Mouse (Mus musculus): ENCODE data around the gene Adarb1. TPM values are rescaled to one million over a fixed set of nuclear protein-coding genes. Genes with fewer than 3 reads are reported as not detected.

The Adarb1 gene
- polyA plus RNA-seq, 1 experiment from 2014 or later: 4.5 TPM

DNA sequence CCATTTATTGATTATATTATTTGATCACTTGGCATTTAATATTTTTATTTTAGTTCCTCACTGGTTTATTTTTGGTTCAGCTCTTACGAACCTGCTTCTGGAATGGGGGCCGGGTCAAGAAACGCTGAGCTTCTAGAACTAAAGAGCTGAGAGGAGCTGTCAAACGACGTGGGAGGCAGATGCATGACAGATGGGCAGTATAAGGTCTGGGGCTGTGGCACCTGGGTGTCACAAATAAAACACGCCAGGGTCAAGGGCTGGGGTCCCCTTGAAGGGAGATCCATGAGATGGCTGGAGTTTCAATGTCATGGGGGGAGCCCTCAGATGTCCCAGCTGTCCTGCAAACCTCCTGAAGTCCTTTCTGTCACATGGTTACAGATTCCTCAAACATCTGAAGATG, 36.7 kb upstream of the Adarb1 start:
- Histone ChIP-seq H3K9me3 (ENCODE audit: control insufficient read depth, low read length) (no peaks in the 10 kb centered on the region), H3K27me3 (replicated peaks; ENCODE audit: control insufficient read depth, insufficient read depth, low read length) (no peaks in the 10 kb centered on the region), H3K4me1 (replicated peaks; ENCODE audit: control insufficient read depth, insufficient read depth, low read length) (peaks cover 6% of the 10 kb centered on the region; the same call in 1 of the 2 replicates), H3K9ac (ENCODE audit: low read depth, low read length) (no peak overlapping the region), H3K36me3 (ENCODE audit: control insufficient read depth, insufficient read depth, low read length) (no peaks in the 10 kb centered on the region), H3K27ac (ENCODE audit: low read depth, low read length) (no peak overlapping the region), H3K4me3 (ENCODE audit: low read depth, low read length) (no peak overlapping the region), H3K4me2 (no peak overlapping the region)
- WGBS: 75% methylated on average over 6 of the region's 6 CpGs
- ATAC-seq (replicated peaks; ENCODE audit: low FRiP score) (no peak), DNase-seq (ENCODE audit: low spot score) (no peak)

DNA sequence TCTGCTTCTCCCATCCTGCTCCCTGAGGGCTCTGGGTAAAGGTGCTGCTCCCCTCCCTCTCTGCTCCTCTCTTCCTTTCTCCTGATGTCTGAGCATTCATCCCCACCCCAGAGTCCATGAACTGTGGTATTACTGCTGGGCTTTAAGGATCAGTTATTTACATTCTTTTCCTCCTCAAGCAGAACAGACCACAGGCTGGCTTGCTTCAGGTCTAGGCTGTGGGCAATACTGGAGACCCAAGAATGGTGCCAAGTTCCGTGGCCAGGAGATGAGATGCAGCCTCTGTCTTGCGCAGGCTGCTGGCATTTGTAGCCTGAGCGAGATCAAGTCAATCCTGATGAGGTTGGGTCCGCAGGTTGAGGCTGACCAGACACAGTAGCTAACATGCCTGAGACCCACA, 33.8 kb upstream of the Adarb1 start:
- no peaks in the 10 kb centered on the region for H3K36me3 ChIP-seq (ENCODE audit: control insufficient read depth, insufficient read depth, low read length)
- DNase-seq (ENCODE audit: low spot score) (no peak), ATAC-seq (replicated peaks; ENCODE audit: low FRiP score) (no peak)
- no peak overlapping the region for H3K27ac ChIP-seq (ENCODE audit: low read depth, low read length)
- H3K4me3 ChIP-seq (ENCODE audit: low read depth, low read length): no peak overlapping the region
- H3K4me2 ChIP-seq: no peak overlapping the region
- 0 out of 2 replicates have a peak, but pooled peaks cover 5% of the 10 kb centered on the region for H3K27me3 ChIP-seq (replicated peaks; ENCODE audit: control insufficient read depth, insufficient read depth, low read length)
- H3K4me1 ChIP-seq (replicated peaks; ENCODE audit: control insufficient read depth, insufficient read depth, low read length): peaks cover 18% of the 10 kb centered on the region
- no peaks in the 10 kb centered on the region for H3K9me3 ChIP-seq (ENCODE audit: control insufficient read depth, low read length)
- 85% methylated on average over 4 of the region's 4 CpGs for WGBS
- H3K9ac ChIP-seq (ENCODE audit: low read depth, low read length): no peak overlapping the region

DNA sequence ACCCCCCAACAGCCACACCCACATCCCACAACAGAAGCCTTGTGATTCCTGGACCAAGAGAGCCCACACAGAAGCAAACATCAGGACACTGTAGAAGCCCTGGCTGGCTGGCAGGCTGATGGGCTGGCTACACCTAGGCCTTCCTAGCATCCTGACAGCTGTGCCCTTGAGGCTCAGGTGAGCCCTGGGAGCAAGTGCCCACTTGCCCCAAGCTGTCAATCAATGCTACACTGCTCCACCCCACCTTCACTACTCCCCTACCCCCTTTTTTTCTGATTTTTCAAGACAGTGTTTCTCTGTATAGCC, 32.0 kb upstream of the Adarb1 start:
- no peak for DNase-seq (ENCODE audit: low spot score)
- Histone ChIP-seq H3K4me2 (peak overlapping the region; percentile 46; the same call in 1 of the 2 replicates), H3K36me3 (ENCODE audit: control insufficient read depth, insufficient read depth, low read length) (no peaks in the 10 kb centered on the region), H3K9ac (ENCODE audit: low read depth, low read length) (no peak overlapping the region), H3K27ac (ENCODE audit: low read depth, low read length) (no peak overlapping the region; the same call in 1 of the 2 replicates), H3K9me3 (ENCODE audit: control insufficient read depth, low read length) (no peaks in the 10 kb centered on the region; the same call in 1 of the 2 replicates), H3K4me1 (replicated peaks; ENCODE audit: control insufficient read depth, insufficient read depth, low read length) (peaks cover 18% of the 10 kb centered on the region), H3K27me3 (replicated peaks; ENCODE audit: control insufficient read depth, insufficient read depth, low read length) (0 out of 2 replicates have a peak, but pooled peaks cover 5% of the 10 kb centered on the region), H3K4me3 (ENCODE audit: low read depth, low read length) (no peak overlapping the region)
- no peak for ATAC-seq (replicated peaks; ENCODE audit: low FRiP score)

DNA sequence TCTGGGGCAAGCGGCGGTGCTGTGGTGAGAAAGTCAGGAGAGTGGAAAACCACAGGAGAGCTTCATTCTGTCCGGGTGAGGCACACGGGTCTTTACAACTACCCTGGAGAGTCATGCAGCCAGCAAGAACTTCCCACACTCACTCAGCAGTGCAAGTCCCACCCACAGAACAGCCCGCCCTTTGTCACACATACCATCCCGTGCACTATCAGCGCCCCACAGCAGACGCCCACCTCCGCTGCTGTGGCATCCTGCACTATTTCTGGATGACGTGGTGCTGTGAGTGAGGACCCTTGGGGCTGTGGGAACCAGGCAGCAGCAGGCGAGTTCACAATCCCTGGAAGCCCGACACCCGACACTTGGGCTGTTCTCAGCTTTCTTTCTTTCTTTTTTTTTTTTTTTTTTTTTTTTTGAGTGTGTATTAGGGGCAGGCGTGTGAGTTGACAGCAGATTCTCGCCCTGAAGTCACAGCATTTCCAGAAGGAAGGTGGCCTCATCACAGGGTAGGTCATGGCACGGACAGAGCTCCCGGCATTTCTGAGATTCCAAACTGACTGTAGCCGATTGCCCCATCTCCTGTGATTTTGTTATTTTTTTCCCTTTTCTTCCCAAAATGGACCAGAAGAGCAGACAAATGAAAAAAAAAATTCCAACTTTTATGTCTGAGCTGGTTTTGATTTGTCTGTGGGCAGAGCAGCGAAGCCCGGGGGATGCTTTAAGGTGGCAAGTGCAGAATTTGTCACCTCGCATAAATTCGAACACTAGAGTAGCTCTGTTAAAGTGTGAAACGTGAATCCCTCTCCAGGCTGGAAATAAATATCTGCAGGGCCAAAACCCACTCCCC, 31.5 kb upstream of the Adarb1 start:
- Histone ChIP-seq H3K27ac (ENCODE audit: low read depth, low read length) (no peak overlapping the region; the same call in 1 of the 2 replicates), H3K9ac (ENCODE audit: low read depth, low read length) (no peak overlapping the region), H3K36me3 (ENCODE audit: control insufficient read depth, insufficient read depth, low read length) (no peaks in the 10 kb centered on the region), H3K9me3 (ENCODE audit: control insufficient read depth, low read length) (no peaks in the 10 kb centered on the region; the same call in 1 of the 2 replicates), H3K27me3 (replicated peaks; ENCODE audit: control insufficient read depth, insufficient read depth, low read length) (0 out of 2 replicates have a peak, but pooled peaks cover 5% of the 10 kb centered on the region), H3K4me2 (peak overlapping the region; percentile 46), H3K4me1 (replicated peaks; ENCODE audit: control insufficient read depth, insufficient read depth, low read length) (peaks cover 18% of the 10 kb centered on the region), H3K4me3 (ENCODE audit: low read depth, low read length) (no peak overlapping the region)
- ATAC-seq (replicated peaks; ENCODE audit: low FRiP score) (peak; percentile 65), DNase-seq (ENCODE audit: low spot score) (no peak)
- 28% methylated on average over 23 of the region's 23 CpGs for WGBS

DNA sequence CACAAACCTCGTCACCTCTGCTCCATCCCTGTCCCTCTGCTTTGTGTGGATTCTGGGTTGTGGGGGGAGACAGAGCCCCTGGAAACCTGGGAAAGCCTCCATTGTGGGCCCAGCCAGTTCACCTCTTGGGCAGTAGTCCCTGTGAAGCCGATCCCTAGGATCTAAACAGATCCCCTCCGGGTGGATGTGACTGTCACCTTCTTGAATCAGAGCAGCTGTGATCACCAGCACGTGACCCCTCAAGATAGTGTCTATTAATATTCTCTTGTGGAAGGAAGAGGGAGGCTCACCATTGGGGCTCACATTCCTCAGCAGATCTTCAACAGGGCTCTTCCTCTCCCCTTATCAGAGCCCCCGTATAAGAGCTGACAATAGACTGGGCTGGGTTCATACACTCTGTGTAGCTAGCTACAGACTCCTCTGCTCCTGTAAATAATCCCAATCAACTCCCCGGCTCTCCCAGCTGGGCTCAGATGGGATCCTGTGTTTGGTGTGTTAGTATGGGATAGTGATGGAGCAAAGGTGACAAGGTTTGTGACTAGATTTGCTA, 30.7 kb upstream of the Adarb1 start:
- Histone ChIP-seq H3K4me2 (peak overlapping the region; percentile 46), H3K27me3 (replicated peaks; ENCODE audit: control insufficient read depth, insufficient read depth, low read length) (0 out of 2 replicates have a peak, but pooled peaks cover 5% of the 10 kb centered on the region), H3K4me3 (ENCODE audit: low read depth, low read length) (no peak overlapping the region), H3K9me3 (ENCODE audit: control insufficient read depth, low read length) (no peaks in the 10 kb centered on the region; the same call in 1 of the 2 replicates), H3K9ac (ENCODE audit: low read depth, low read length) (no peak overlapping the region), H3K4me1 (replicated peaks; ENCODE audit: control insufficient read depth, insufficient read depth, low read length) (peaks cover 18% of the 10 kb centered on the region), H3K27ac (ENCODE audit: low read depth, low read length) (no peak overlapping the region), H3K36me3 (ENCODE audit: control insufficient read depth, insufficient read depth, low read length) (no peaks in the 10 kb centered on the region)
- DNase-seq (ENCODE audit: low spot score) (no peak), ATAC-seq (replicated peaks; ENCODE audit: low FRiP score) (peak; percentile 70; the same call in 1 of the 2 replicates)
- WGBS: 46% methylated on average over 6 of the region's 6 CpGs

DNA sequence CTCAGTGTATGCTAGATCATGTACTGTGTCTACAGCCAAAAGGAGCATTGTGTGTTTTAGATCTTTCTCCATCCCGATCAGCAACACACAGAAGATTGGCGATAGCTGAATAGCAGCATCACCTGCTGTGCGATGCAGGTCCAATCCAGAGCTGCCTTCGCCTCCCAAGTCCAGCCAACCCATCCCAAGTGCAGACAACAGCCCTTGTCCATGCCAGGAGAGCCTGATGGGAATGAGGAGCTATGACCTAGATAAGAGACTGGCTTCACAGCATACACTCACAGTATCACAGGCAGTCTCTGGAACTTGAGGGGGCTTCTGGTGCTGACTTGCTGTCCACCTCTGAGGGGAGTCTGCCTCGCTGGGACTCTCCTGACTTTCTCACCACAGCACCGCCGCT, 30.1 kb upstream of the Adarb1 start:
- DNase-seq (ENCODE audit: low spot score): no peak
- no peak overlapping the region for H3K27ac ChIP-seq (ENCODE audit: low read depth, low read length)
- H3K4me3 ChIP-seq (ENCODE audit: low read depth, low read length): no peak overlapping the region
- H3K4me2 ChIP-seq: no peak overlapping the region
- no peak overlapping the region for H3K9ac ChIP-seq (ENCODE audit: low read depth, low read length)
- no peak for ATAC-seq (replicated peaks; ENCODE audit: low FRiP score)
- no peaks in the 10 kb centered on the region for H3K36me3 ChIP-seq (ENCODE audit: control insufficient read depth, insufficient read depth, low read length)
- 74% methylated on average over 7 of the region's 7 CpGs for WGBS
- H3K9me3 ChIP-seq (ENCODE audit: control insufficient read depth, low read length): no peaks in the 10 kb centered on the region; the same call in 1 of the 2 replicates
- H3K4me1 ChIP-seq (replicated peaks; ENCODE audit: control insufficient read depth, insufficient read depth, low read length): peaks cover 18% of the 10 kb centered on the region
- H3K27me3 ChIP-seq (replicated peaks; ENCODE audit: control insufficient read depth, insufficient read depth, low read length): 0 out of 2 replicates have a peak, but pooled peaks cover 5% of the 10 kb centered on the region

DNA sequence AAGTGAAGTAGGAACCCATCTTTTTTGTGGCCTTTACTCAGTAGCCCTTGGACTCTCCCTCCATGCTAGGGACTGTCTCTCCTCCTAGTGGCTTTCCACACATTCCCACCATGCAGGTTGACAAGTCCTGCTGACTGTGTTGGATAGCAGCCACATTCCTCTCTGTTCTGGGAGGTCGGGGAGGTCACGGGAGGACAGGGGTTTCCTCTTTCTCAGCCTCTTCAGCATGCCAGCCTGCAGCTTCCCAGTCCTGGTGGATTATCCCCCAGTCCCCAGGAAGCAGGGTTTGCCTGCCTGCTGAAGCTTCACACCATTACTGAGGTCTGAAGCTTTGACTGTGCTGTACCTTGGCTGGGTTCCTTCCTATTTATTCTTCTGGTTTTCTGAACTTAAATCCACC, 29.7 kb upstream of the Adarb1 start:
- DNase-seq (ENCODE audit: low spot score) (no peak), ATAC-seq (replicated peaks; ENCODE audit: low FRiP score) (no peak)
- Histone ChIP-seq H3K4me3 (ENCODE audit: low read depth, low read length) (no peak overlapping the region), H3K36me3 (ENCODE audit: control insufficient read depth, insufficient read depth, low read length) (no peaks in the 10 kb centered on the region), H3K4me1 (replicated peaks; ENCODE audit: control insufficient read depth, insufficient read depth, low read length) (peaks cover 18% of the 10 kb centered on the region), H3K27ac (ENCODE audit: low read depth, low read length) (no peak overlapping the region), H3K9me3 (ENCODE audit: control insufficient read depth, low read length) (no peaks in the 10 kb centered on the region; the same call in 1 of the 2 replicates), H3K9ac (ENCODE audit: low read depth, low read length) (no peak overlapping the region), H3K27me3 (replicated peaks; ENCODE audit: control insufficient read depth, insufficient read depth, low read length) (0 out of 2 replicates have a peak, but pooled peaks cover 5% of the 10 kb centered on the region), H3K4me2 (no peak overlapping the region)
- WGBS: 13% methylated on average over 2 of the region's 2 CpGs

DNA sequence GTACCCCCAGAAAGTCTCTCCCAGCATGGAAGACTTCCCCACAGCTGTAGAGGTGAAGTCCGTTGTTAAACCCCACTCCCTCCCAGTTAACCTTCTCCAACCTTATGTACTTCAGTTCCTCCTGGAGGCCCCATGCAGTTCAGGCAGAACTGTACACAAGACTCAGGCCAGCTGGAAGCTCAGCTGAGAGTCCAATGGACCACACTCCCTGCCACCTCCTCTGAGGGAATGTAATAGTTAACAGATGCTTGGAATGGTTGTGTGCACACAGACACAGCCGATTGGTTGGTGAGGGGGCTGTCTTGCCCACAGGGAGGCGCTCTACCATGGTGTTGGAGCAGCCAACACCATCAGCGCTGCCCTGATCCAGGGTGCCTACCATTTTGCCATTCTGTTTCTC, 24.2 kb upstream of the Adarb1 start:
- Histone ChIP-seq H3K27me3 (replicated peaks; ENCODE audit: control insufficient read depth, insufficient read depth, low read length) (no peaks in the 10 kb centered on the region), H3K9ac (ENCODE audit: low read depth, low read length) (no peak overlapping the region), H3K9me3 (ENCODE audit: control insufficient read depth, low read length) (no peaks in the 10 kb centered on the region; the same call in 1 of the 2 replicates), H3K36me3 (ENCODE audit: control insufficient read depth, insufficient read depth, low read length) (no peaks in the 10 kb centered on the region), H3K4me1 (replicated peaks; ENCODE audit: control insufficient read depth, insufficient read depth, low read length) (peaks cover 3% of the 10 kb centered on the region; the same call in 1 of the 2 replicates), H3K27ac (ENCODE audit: low read depth, low read length) (no peak overlapping the region), H3K4me2 (no peak overlapping the region), H3K4me3 (ENCODE audit: low read depth, low read length) (no peak overlapping the region)
- WGBS: 90% methylated on average over 4 of the region's 4 CpGs
- ATAC-seq (replicated peaks; ENCODE audit: low FRiP score): no peak
- no peak for DNase-seq (ENCODE audit: low spot score)

Measured in liver, embryonic 11.5 days (tissue).